14 mouse cellular contexts compared by ENCODE assay signal in genomic region chr6:126483264-126483867, GRCm38 (mm10). TPM values are rescaled to one million over a fixed set of nuclear protein-coding genes. Genes with fewer than 3 reads are reported as not detected.
A peak's percentile ranks its signal among the peaks of the same experiment; 100 is the strongest.
DNase-seq lines count a peak whose midpoint lies in the region; ATAC-seq lines count a peak whose summit lies in the region.
"Had no signal": no experiment of that assay in that cellular context is flagged by ENCODE, and none has a peak within 500 bp of the region (broad histone marks: within the 10 kb centered on the region; RNA-seq: fewer than 3 reads in every experiment).

No protein-coding gene starts in this region.

- no peak for ATAC-seq in heart, embryonic 11.5 days (replicated peaks; ENCODE audit: insufficient number of reproducible peaks, low FRiP score, low TSS enrichment)
- ATAC-seq: intestine, embryonic 16.5 days; midbrain, embryonic 16.5 days had no signal

- peak; percentile 21 to 47 for DNase-seq in heart, postnatal 10 days
- DNase-seq in 3T3-L1 (ENCODE audit: low read depth, low spot score) = peak; percentile 88
- peak; percentile 56 for DNase-seq in cerebellum, adult 9-11 months
- DNase-seq in gastrocnemius, postnatal 36 days = peak; percentile 64 to 65
- no peak for DNase-seq in right cerebral cortex, postnatal 4 days
- no peak for DNase-seq in thymus, postnatal 0 days (ENCODE audit: low spot score)
- no peak for DNase-seq in kidney, postnatal 25 days
- DNase-seq: kidney, postnatal 14 days; liver, embryonic 13.5 days had no signal

- H3K27me3 ChIP-seq in heart, embryonic 11.5 days (ENCODE audit: control insufficient read depth, insufficient read depth, low read length) = no peaks in the 10 kb centered on the region
- H3K27me3 ChIP-seq: forebrain, embryonic 12.5 days; liver, embryonic 13.5 days; neural tube, embryonic 15.5 days had no signal

- intact Hi-C loops in heart, postnatal 10 days (cut with DNase I) = loop anchor here (5.0 kb wide), 1 partner anchor 326 kb away; no protein-coding TSS in a partner anchor
- intact Hi-C loops in gastrocnemius, postnatal 36 days (cut with DNase I) = no loop called here

- WGBS in heart, embryonic 11.5 days (ENCODE audit: insufficient replicate concordance) = 68% methylated on average over 11 of the region's 11 CpGs

- no peak overlapping the region for H3K27ac ChIP-seq in heart, embryonic 11.5 days (ENCODE audit: low read depth, low read length)
- H3K27ac ChIP-seq: forebrain, embryonic 12.5 days; liver, embryonic 13.5 days; neural tube, embryonic 15.5 days had no signal

- H3K4me1 ChIP-seq in heart, embryonic 11.5 days (ENCODE audit: control insufficient read depth, insufficient read depth, low read length) = peaks cover 4% of the 10 kb centered on the region; the same call in 1 of the 2 replicates
- H3K4me1 ChIP-seq: forebrain, embryonic 12.5 days; liver, embryonic 13.5 days; neural tube, embryonic 15.5 days had no signal

- no peaks in the 10 kb centered on the region for H3K36me3 ChIP-seq in heart, embryonic 11.5 days (ENCODE audit: control insufficient read depth, insufficient read depth, low read length)
- H3K36me3 ChIP-seq: forebrain, embryonic 12.5 days; liver, embryonic 13.5 days; neural tube, embryonic 15.5 days had no signal

- no peak overlapping the region for H3K4me3 ChIP-seq in heart, embryonic 11.5 days (ENCODE audit: low read depth, low read length)
- H3K4me3 ChIP-seq: forebrain, embryonic 12.5 days; liver, embryonic 13.5 days; neural tube, embryonic 15.5 days had no signal

- H3K9ac ChIP-seq in heart, embryonic 11.5 days (ENCODE audit: low read depth, low read length) = no peak overlapping the region
- H3K9ac ChIP-seq: forebrain, embryonic 12.5 days; liver, embryonic 13.5 days; neural tube, embryonic 15.5 days had no signal

- no peaks in the 10 kb centered on the region for H3K9me3 ChIP-seq in heart, embryonic 11.5 days (replicated peaks; ENCODE audit: control insufficient read depth, low read length)
- H3K9me3 ChIP-seq: forebrain, embryonic 12.5 days; liver, embryonic 13.5 days; neural tube, embryonic 15.5 days had no signal

- H3K4me2 ChIP-seq in heart, embryonic 11.5 days = no peak overlapping the region
- H3K4me2 ChIP-seq: forebrain, embryonic 12.5 days; liver, embryonic 13.5 days; neural tube, embryonic 15.5 days had no signal

RNA-seq across cellular contexts. Expression of gene Kcna5, which starts 51.8 kb away (rescaled TPM):
- total RNA-seq in heart, postnatal 10 days (2021) = 10 to 100 TPM; 14.3 to 21.5 TPM
- 8.9 and 13.7 TPM in 2 replicates for polyA plus RNA-seq in heart, embryonic 11.5 days (2014; fragmentation: Nextera tagmentation; extraction: Ambion mirVana)
- 1 to 10 TPM; 3.7 to 4.3 TPM for total RNA-seq in gastrocnemius, postnatal 36 days (2021)
- polyA plus RNA-seq in thymus, postnatal 0 days (2015; fragmentation: Nextera tagmentation; extraction: Ambion mirVana) = 0.36 and 0.48 TPM in 2 replicates

Comparison
In these comparisons a context has a peak if more than half of its experiments do, and no peak if none do; other contexts are left out.
1. DNase-seq: peak in heart, postnatal 10 days (2 of 2), 3T3-L1 (single experiment), cerebellum, adult 9-11 months (single experiment) and gastrocnemius, postnatal 36 days (2 of 2); none in right cerebral cortex, postnatal 4 days (single experiment), thymus, postnatal 0 days (single experiment) and kidney, postnatal 25 days (0 of 2).